Mouse (Mus musculus) urinary bladder, postnatal 25 days (tissue): ENCODE data around the gene Brd3os.

ENCODE experiments used
- DNase-seq: peaks from one replicate; pipeline ENCODE4 v3.0.0; 2022; ENCODE audit warnings: low spot score

Gene Brd3os

GRCm38 (mm10) chr2:27441767-27442707 is at the start of gene Brd3os:
Gene Brd3os (plus strand): TSS chr2:27442324.
- DNase-seq, result peak; percentile 91

- DNase-seq, result no peak
These were observed 47.8 kb upstream of the Brd3os start for GRCm38 (mm10) chr2:27394158-27394832.

GRCm38 (mm10) chr2:27396656-27397440 is 45.3 kb upstream of the Brd3os start:
- no peak for DNase-seq

GRCm38 (mm10) chr2:27400083-27400482 is 42.0 kb upstream of the Brd3os start:
- DNase-seq, result no peak

GRCm38 (mm10) chr2:27401544-27401943 is 40.6 kb upstream of the Brd3os start:
- DNase-seq, result no peak

GRCm38 (mm10) chr2:27404375-27405093 is 37.6 kb upstream of the Brd3os start:
- DNase-seq, result no peak

- no peak for DNase-seq
These were observed 36.8 kb upstream of the Brd3os start for GRCm38 (mm10) chr2:27405094-27405884.

GRCm38 (mm10) chr2:27406928-27407327 is 35.2 kb upstream of the Brd3os start:
- no peak for DNase-seq

GRCm38 (mm10) chr2:27408194-27408593 is 33.9 kb upstream of the Brd3os start:
- DNase-seq, result no peak

GRCm38 (mm10) chr2:27410518-27411140 is 31.5 kb upstream of the Brd3os start:
- DNase-seq, result no peak

- DNase-seq, result no peak
These were observed 30.4 kb upstream of the Brd3os start for GRCm38 (mm10) chr2:27411688-27412174.

GRCm38 (mm10) chr2:27412245-27412800 is 29.8 kb upstream of the Brd3os start:
- no peak for DNase-seq

- DNase-seq, result no peak
These were observed 28.6 kb upstream of the Brd3os start for GRCm38 (mm10) chr2:27413582-27413935.

GRCm38 (mm10) chr2:27413936-27414657 is 28.0 kb upstream of the Brd3os start:
- no peak for DNase-seq

GRCm38 (mm10) chr2:27415060-27415783 is 26.9 kb upstream of the Brd3os start:
- DNase-seq, result no peak

GRCm38 (mm10) chr2:27416425-27416824 is 25.7 kb upstream of the Brd3os start:
- DNase-seq, result no peak

- no peak for DNase-seq
These were observed 24.4 kb upstream of the Brd3os start for GRCm38 (mm10) chr2:27417648-27418153.

- DNase-seq, result no peak
These were observed 23.5 kb upstream of the Brd3os start for GRCm38 (mm10) chr2:27418577-27419070.
